Mouse (Mus musculus): ENCODE measurements around the gene Tprg.

Gene Tprg

GRCm38 (mm10) chr16:25286517-25286916 lies at the start of gene Tprg:
Gene Tprg (plus strand): TSS chr16:25286817.
- DNase-seq = no peak

DNA sequence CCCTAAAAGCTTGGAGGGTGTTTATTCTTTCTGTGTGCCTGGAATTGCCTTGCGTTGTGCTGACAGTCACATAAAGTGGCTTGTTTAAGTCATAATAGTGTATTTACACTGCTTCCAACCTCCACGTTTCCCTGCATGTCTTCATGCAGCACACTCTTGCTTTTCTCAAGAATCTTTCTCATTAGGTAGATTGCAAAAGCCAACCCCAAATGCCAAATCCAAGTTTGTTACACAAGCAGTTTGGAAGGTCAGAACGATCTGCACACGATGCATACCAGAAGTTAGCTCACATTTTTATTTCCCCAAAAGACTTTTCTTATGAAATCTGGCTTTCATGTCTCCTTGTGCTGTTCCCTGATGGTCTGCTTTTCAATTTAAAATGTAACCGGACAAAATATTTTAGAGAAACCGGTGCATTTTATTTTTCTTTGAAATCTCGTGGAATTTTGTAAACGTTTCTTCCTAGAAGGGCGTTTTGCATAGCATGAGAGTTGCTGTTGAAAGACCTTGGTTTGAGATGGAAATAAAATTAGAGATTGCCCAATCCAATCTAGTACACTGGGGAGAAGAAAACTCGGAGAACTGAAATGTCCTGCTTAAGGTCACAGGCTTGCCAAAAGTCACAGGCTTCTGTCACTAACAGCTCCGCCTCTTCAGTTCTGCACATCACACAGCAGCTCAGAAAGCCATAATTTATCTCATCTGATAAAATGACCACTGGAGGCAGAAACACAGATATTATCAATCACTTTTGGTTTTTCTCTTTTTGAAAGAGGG lies 48.2 kb upstream of the Tprg start:
- no peak for DNase-seq

DNA sequence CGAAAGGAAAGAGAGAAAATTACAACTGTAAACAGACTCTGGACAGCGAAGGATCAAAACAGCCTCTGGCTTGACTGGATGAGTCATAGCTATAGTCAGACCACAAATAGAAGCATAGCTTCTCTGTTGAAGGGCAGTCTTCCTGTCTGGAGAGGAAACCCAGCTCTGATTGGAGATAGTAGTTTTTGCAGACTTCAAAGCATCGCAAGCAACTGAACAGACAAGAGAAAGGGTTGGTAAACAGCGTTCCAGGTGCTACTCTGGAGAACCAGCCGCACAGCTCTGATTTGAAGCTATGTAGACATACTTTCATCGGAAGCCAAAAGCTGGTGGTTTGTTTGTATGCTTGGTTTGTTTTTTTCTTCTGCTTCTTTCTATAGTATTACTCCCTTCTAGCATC lies 37.7 kb upstream of the Tprg start:
- no peak for DNase-seq

DNA sequence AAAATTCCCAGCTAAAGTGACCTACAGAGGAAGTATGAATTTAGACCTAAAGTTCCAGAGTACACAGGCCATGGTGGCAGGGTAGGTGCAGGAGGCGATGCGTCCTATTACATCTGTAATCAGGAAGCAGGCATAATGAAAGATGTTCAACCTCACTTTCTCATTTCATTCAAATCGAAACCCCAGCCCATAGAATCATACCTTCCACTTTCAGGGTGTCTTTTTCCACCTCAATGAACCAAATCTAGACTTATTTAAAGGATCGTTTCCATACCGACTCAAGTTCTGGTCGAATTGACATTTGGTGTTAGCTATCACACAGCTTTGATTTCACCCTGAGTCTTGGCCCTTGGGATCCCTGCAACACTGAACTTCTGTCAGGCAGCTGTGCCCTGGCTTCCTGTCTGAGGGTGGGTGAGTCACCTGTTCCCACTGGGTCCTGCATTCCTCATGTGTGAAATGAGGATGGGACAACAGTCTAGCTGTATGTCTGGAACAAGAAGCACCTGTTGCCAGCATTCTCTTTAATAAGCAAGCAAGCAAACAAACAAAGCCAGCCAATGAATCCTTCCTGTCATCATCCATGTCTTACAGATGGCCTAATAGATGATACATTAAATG lies 36.4 kb upstream of the Tprg start:
- DNase-seq = no peak

DNA sequence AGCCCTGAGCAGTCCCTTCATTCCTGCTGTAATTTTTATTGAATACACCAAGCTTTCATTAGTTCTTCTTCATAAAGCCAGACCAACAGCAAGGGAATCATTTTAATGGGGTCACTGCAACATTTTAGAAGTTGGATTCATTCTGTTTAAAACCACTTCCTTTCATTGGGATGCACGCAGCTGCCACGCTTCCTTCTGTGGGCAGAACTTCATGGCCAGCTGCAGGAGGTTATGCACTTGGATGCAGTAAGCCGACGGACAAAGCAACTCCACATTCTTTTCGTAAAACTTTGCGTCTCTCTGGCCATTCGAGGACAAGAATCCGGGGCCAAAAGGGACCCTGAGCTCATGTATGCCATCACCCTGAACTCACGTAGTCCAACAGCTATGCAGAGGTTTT lies 35.5 kb upstream of the Tprg start:
- peak; percentile 26 for DNase-seq

- no peak for DNase-seq
Observed at GRCm38 (mm10) chr16:25254646-25255045, 32.0 kb upstream of the Tprg start.

DNA sequence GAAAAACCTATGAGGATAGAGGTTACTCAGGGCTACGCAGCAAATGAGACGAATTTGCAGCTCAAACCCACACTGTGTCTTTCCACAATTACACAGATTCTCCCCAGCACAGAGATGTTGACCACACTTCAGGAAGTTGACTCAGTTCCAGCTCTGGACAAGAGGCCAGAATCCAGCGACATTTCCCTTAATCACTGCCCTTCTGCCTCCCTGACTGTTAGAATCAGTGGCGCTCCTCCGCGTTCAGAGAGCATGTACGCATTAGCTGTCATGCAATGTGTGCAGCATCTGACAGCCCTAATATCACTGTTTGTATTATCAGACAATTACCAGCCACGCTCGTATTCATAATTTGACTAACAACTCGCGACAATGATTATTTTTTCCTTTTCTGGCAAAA lies 31.4 kb upstream of the Tprg start:
- peak; percentile 43 for DNase-seq

DNA sequence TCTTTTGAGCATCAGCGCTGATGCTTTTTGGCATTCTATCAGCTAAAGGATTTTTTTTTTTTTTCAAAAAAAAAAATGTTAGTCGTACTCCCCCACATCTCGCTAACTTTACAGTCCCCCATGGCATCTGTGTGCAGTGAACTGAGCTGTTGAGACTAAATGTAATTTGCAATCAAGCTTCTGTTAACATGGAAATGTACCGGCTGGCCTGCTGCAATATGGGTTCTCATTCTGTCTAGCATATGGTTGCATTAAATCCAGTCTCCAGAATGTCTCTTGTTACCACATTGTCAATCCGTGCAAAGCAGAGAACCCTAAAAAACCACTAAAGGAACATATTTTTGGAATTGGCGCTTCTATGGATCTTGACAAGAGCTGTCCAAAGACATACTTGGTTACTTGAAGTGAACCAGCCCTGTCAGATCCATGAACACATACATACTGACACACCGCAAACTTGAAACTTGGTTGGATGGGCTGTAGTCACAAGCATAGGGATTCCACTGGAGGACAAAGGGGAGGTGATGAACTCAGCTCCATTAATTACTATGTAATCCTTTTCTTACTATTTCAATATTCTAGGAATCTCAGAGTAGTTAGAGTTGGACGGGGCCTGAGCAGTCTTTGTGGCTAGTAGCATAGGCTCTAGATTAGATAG lies 30.9 kb upstream of the Tprg start:
- no peak for DNase-seq

DNA sequence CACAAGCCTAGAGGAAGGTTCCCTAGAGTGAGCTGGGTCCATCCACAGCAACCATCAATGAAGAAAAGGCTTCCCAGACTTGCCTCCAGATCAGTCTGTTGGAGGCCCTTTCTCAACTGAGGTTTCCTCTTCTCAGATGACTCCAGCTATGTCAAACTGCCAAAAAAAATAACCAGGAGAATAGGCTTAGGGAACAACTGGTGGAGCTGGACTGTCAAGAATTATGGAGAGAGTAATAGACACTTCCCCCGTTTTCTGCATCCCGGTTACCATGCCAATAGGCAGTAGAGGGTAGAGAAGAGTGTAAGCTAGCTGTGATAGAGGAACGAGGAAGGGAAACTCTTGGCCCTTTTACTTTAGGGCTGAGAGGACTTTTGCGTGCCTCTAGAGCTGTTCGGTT lies 24.3 kb upstream of the Tprg start:
- no peak for DNase-seq

- no peak for DNase-seq
Observed at GRCm38 (mm10) chr16:25262965-25263364, 23.7 kb upstream of the Tprg start.

DNA sequence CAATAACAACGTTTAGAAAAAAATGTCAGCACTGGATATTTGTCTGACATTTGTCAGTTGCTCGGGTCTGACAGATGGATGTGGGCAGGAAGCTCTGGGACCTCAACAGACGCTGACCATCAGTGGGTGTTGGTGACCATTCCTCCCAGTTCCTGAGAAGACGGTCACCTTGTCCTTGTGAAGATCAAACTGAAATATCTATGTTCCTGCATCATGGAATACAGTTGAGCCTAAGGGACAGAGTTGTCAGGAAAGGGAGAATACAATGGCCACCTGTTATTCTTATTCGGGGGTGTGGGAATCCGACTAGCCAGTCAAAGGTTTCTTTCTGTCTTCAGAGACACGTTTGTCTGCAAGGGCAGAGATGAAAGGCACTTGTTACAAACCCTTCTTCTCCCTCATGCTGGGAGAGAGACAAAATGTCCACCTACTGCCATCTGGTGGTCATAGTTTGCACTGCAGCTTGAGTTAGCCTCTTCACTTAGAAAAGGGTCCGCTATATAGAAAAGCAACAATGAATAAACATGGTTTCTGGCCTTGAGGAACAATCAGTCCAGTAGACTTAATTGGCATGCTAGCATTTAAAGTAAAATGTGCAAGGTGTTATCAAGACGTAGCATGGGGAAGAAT lies 23.0 kb upstream of the Tprg start:
- peak; percentile 82 for DNase-seq

DNA sequence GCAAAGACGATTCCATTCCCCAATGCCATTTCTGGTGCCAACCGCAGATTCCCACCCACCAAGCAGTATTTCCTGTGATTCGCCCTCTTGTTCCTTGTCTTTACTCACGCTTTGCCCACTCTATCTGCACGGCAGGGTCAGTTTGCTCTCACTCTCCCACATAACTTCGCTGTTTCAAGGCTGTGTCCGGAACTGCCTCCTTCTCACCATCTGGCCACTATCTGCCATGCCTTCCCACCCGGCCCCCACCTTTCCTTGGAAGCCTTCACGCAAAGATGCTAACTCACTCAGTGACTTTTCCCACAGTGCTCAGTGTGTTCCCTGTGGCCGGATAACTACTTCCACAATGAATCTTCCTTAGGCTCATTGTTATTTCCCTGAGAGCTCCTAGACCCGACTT lies 21.4 kb upstream of the Tprg start:
- DNase-seq = no peak

GRCm38 (mm10) chr16:25268276-25268675 lies 18.3 kb upstream of the Tprg start:
- no peak for DNase-seq

GRCm38 (mm10) chr16:25282563-25282962 lies 4.1 kb upstream of the Tprg start:
- no peak for DNase-seq

DNA sequence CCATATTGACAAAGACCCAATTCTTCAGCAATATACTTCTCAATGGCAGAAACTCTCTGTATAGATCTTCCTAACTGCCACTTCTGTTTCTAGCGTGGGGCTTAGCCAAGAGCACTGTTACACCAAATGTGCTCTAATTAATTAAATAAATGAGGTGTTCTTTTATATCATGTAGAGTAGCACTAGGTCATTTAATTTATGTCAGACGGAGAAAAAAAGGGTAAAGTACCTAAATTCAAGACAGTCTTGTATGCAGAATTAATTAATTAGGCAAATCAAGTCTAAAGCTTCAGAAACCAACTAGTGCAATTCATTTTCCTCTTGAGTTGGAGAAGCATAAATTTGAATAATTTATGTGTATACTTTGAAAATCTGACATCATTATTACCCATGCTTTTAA lies 7.1 kb downstream of the Tprg start:
- no peak for DNase-seq

- DNase-seq = no peak
Observed at GRCm38 (mm10) chr16:25295546-25295945, 8.9 kb downstream of the Tprg start.

GRCm38 (mm10) chr16:25296746-25297145 lies 10.1 kb downstream of the Tprg start:
- DNase-seq = no peak

GRCm38 (mm10) chr16:25298204-25298603 lies 11.6 kb downstream of the Tprg start:
- DNase-seq = peak; percentile 2

DNA sequence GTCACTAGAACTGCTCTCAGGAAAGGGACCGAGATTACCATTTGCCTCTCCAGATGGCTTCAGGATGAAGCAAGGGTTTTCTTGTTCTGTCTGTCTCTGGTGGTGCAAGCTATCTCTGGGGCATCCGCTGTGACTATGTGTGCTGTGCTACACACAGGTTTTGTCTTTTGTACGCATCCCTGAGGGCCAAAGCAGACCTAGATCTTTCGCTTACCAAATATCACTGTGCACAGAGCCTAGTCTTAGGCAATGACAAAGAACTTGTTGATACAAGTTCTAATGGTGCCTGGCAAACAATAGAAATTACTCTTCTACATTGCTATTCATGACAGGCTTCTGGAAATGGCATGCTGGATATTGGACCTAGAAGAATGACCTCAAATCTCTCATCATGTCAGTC lies 16.0 kb downstream of the Tprg start:
- DNase-seq = no peak

- DNase-seq = no peak
Observed at GRCm38 (mm10) chr16:25314006-25314405, 27.4 kb downstream of the Tprg start.

- DNase-seq = no peak
Observed at GRCm38 (mm10) chr16:25315090-25315489, 28.5 kb downstream of the Tprg start.

- DNase-seq = no peak
Observed at GRCm38 (mm10) chr16:25325631-25326238, 39.1 kb downstream of the Tprg start.

Measured in kidney, postnatal 14 days (tissue).